Mouse (Mus musculus) adrenal gland, adult 18-20 months (tissue): ENCODE results near the gene Mgmt. TPM values are rescaled to one million over a fixed set of nuclear protein-coding genes. Genes with fewer than 3 reads are reported as not detected.

Experiments used
- DNase-seq, 2 experiments: peaks; one replicate each; pipeline ENCODE4 v3.0.0; 2021 to 2022; ENCODE audit warnings: low spot score in 2 of 2
- total RNA-seq, 2 experiments: library from RNA; stranded (reverse); gene quantifications; 1 replicate in 1 of 2; 2 replicates in 1 of 2; pipeline ENCODE4 v1.2.3; 2021

The Mgmt gene
- total RNA-seq, 2 experiments from 2014 or later, result 4.2 to 6.9 TPM

DNA sequence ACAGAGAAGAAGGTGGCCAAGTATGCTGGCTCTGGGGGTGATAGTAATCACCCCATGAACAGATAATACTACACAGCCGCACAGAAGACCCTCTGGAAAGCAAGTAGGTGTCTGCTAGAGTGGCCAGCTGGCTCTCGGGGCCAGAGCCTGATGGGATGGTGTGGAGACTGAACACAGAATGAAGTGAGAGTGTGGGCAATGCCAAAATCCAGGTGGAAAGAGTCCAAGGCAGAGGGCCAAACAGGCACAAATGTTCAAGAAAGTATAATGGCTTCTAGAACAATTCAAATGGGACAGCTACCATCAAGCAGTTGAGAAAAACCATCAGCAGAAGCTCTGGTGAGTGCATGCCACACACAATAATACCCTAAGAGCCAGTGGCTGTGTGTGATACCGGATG, 205.4 kb downstream of the Mgmt start:
- no peak for DNase-seq

DNA sequence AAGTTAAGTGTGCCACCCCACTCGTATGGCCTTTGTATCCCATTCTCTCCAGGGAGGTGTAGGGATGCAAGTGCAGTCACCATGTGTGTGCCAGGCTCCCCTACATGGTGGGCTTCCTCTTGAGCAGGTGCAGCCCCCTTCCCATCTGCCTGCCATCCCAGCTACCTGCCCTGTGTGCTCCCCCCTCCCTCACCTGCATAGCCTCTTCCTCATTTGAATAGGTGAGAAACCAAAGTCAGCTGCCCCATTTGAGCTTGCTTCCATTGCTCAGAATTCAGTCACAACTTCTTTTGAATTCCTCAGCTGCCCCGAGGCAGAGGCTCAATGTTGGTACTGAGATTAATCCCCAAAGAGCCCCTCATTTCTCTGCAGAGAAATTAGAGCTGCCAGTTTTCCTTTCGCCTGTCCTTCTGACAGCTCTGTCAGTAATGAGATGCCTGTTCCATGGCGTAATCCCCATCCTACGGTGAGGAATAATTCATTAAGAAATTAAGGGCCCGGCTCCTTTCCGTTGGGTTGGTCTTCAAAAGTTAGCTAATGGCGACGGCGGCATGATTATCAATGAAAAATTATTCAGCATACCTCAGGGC, 208.3 kb downstream of the Mgmt start:
- DNase-seq, result no peak

- DNase-seq, result no peak
Observed at GRCm38 (mm10) chr7:137112101-137112500, 217.7 kb downstream of the Mgmt start.

- no peak for DNase-seq
Observed at GRCm38 (mm10) chr7:137116246-137116645, 221.8 kb downstream of the Mgmt start.

- DNase-seq, result no peak
Observed at GRCm38 (mm10) chr7:137121243-137121858, 226.9 kb downstream of the Mgmt start.

DNA sequence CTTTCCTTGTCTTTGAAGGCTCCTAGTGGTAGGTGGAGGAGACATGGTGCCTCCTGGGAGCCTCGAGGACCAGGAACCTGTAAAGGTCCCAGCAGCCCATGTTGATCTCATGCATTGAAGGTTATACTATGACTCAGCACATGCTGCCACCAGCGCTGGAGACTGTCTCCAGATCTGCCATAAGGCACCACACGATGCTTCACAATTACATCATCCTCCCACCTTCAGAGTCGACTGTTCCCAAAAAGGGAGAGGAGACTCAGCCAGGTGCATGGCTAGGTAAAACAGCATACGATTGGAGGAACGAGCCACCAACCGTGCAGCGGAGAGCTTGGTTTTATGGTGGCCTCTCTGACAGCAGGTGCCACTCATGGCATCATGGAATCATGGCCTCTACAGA, 234.3 kb downstream of the Mgmt start:
- DNase-seq, result no peak

- no peak for DNase-seq
Observed at GRCm38 (mm10) chr7:137130211-137130610, 235.8 kb downstream of the Mgmt start.

DNA sequence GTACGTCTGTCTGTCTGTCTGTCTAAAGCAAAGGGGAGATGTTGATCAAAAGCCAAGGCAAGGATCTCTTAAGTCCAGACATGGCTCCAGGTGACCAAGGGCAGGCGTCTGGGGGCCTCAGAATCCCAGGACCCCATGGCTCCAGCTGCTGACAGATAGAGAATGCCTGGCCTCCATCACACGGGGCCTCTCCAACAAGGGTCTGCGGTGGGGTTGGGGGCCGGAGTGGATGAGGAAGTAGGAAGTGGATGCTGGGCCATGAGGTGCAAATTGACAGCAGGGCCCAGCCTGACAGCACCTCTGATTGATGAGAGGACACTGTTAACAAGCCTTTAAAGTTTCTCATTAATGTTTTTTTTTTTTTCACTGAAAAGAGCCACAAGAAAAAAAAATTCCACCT, 237.5 kb downstream of the Mgmt start:
- no peak for DNase-seq

DNA sequence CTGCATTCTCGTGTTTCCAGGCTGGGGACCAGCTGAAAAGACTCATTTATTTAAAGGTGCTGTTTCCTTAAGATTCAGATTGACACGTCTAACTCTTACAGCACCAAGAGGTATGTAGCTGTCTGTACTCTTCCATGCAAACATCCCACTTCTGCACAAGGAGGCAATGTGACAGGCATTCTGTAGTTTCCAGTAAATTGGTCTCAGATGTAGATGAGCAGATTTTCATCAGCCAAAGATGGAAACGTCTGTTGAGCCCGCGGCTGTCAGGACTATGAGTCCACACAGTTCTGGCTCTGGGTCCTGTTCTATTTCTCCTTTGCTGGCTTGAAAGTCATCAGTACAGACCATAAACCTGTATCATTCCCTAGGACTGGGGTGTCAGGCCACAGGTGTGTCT, 243.7 kb downstream of the Mgmt start:
- DNase-seq, result no peak

GRCm38 (mm10) chr7:137140321-137140720, 245.9 kb downstream of the Mgmt start:
- no peak for DNase-seq

DNA sequence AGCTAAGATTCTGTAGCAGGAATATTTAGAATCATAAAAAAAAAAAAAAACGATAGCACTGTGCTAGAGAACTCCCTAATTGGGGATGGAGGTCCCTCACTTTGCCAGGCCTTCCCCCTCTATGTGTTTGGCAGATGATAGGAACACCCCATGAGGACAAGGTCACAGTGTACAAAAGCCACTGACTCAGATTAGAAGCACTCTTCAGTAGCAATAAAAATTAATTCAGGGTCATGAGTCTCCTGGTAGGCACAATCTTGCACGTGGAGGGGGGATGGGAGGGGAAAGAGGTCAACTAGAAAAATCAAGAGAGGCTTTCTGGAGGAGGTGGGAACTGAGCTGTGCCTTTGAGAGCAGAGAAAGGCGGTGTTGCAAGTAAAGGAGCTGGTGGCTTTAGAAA, 247.0 kb downstream of the Mgmt start:
- peak in 1 of 2 experiments; percentile 27 for DNase-seq

GRCm38 (mm10) chr7:137147101-137147500, 252.7 kb downstream of the Mgmt start:
- DNase-seq, result no peak

DNA sequence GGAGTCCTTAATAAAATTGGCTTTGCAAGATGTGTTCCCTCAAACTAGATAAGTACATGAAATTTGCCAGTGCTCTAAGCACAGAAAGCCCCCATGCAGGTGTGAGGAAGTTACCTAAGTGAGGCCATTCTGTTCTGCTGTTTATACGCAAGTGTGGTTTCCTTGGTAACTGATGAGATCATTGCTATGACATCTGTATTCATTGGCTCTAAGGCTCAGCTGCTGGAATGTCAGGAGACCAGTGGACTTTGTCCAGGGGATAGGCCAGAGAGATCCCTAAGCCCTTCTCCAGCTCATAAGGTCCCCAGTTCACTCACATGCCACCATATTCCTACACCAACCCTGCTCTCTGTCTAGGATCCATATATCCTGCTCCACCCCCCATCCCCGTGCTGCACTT, 257.4 kb downstream of the Mgmt start:
- no peak for DNase-seq

DNA sequence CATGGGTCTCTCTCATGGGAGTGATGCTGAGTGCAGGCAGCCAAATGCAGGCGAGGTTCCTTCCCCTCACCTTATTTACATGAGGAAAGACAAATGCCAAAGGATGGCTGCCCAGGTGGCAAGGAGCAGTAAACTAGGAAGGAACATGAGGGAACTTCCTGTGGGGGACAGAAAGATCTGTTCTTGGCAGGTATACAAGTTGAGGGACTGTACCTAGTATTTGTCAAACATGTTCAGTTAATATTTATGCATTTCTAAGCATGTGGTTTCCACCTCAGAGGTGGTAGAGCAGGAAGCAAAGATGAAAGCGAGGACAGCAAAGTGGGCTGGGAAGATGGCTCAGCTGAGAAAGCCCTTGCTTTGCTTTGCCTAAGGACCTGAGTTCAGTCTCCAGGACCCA, 260.2 kb downstream of the Mgmt start:
- no peak for DNase-seq

DNA sequence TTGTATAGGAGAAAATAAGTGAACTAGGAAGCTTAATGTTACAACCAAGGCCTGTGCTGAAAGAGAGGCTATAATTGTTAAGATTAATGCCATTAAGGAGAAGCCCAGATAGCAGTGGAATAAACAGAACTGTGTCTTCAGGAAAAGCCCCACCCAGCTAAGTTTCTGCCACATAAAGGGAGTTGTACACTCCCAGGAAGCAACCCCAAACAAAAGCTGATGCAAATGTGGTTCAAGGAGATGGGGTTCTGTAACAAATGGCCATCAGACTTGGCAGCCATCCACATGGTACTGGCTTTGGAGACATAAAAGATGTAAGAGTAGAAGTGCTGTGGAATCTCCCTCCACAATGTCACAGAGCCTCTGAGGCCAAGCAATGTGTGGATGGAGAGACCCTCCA, 264.7 kb downstream of the Mgmt start:
- no peak for DNase-seq

DNA sequence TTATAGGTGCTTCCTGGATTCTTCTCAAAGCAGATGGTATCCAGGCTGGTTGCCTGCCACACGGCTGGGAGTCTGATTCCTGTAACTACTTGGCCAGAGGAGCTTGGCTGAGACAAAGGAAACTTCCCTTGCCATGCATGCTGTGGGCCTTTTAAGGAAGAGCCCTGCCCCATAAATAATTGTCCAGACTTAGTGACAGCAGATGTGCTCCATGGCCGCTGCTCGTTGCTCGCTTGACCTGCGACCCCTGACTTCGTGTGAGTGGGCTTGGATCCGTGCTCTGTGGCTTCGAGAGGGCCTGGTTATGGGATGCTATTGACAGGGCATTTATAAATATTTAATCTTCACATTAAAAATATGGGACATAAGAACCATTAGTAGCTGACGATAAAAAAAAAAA, 277.9 kb downstream of the Mgmt start:
- no peak for DNase-seq
